Mouse (Mus musculus): ENCODE data around the gene Cpm.

GRCm38 (mm10) chr10:117601146-117602035 is 27.9 kb upstream of the Cpm start:
- TF ChIP-seq CTCF (IDR thresholded peaks at IDR 0.05; ENCODE audit: extremely low read depth, insufficient read depth, low read length) = no peak
- no peak for TF ChIP-seq POLR2A (IDR thresholded peaks at IDR 0.05; ENCODE audit: extremely low read depth, insufficient read depth, low read length)
